Mouse (Mus musculus): ENCODE measurements around the gene Hmg20a. TPM values are rescaled to one million over a fixed set of nuclear protein-coding genes. Genes with fewer than 3 reads are reported as not detected.

Hmg20a gene
- total RNA-seq, 1 experiment from 2014 or later: 26.3 TPM

- peak; percentile 74; the same call in 1 of the 2 replicates for ATAC-seq (replicated peaks; ENCODE audit: low read depth, poor library complexity, severe bottlenecking)
Measured at GRCm38 (mm10) chr9:56437300-56437892, 19.0 kb downstream of the Hmg20a start.

GRCm38 (mm10) chr9:56439699-56440098, 21.3 kb downstream of the Hmg20a start:
- ATAC-seq (replicated peaks; ENCODE audit: low read depth, poor library complexity, severe bottlenecking): no peak

GRCm38 (mm10) chr9:56451570-56451969, 33.2 kb downstream of the Hmg20a start:
- ATAC-seq (replicated peaks; ENCODE audit: low read depth, poor library complexity, severe bottlenecking): no peak

GRCm38 (mm10) chr9:56453038-56453815, 34.8 kb downstream of the Hmg20a start:
- no peak for ATAC-seq (replicated peaks; ENCODE audit: low read depth, poor library complexity, severe bottlenecking)

GRCm38 (mm10) chr9:56456426-56456825, 38.0 kb downstream of the Hmg20a start:
- ATAC-seq (replicated peaks; ENCODE audit: low read depth, poor library complexity, severe bottlenecking): no peak

GRCm38 (mm10) chr9:56460987-56461386, 42.6 kb downstream of the Hmg20a start:
- ATAC-seq (replicated peaks; ENCODE audit: low read depth, poor library complexity, severe bottlenecking): no peak

GRCm38 (mm10) chr9:56462606-56463005, 44.2 kb downstream of the Hmg20a start:
- no peak for ATAC-seq (replicated peaks; ENCODE audit: low read depth, poor library complexity, severe bottlenecking)

- no peak for ATAC-seq (replicated peaks; ENCODE audit: low read depth, poor library complexity, severe bottlenecking)
Measured at GRCm38 (mm10) chr9:56463046-56463445, 44.6 kb downstream of the Hmg20a start.

- ATAC-seq (replicated peaks; ENCODE audit: low read depth, poor library complexity, severe bottlenecking): no peak
Measured at GRCm38 (mm10) chr9:56463686-56464515, 45.5 kb downstream of the Hmg20a start.

GRCm38 (mm10) chr9:56464863-56465654, 46.6 kb downstream of the Hmg20a start:
- ATAC-seq (replicated peaks; ENCODE audit: low read depth, poor library complexity, severe bottlenecking): peak; percentile 94

- no peak for ATAC-seq (replicated peaks; ENCODE audit: low read depth, poor library complexity, severe bottlenecking)
Measured at GRCm38 (mm10) chr9:56466251-56466650, 47.8 kb downstream of the Hmg20a start.

GRCm38 (mm10) chr9:56469656-56470055, 51.2 kb downstream of the Hmg20a start:
- ATAC-seq (replicated peaks; ENCODE audit: low read depth, poor library complexity, severe bottlenecking): no peak

GRCm38 (mm10) chr9:56470291-56470690, 51.9 kb downstream of the Hmg20a start:
- ATAC-seq (replicated peaks; ENCODE audit: low read depth, poor library complexity, severe bottlenecking): no peak

GRCm38 (mm10) chr9:56478975-56479647, 60.7 kb downstream of the Hmg20a start:
- ATAC-seq (replicated peaks; ENCODE audit: low read depth, poor library complexity, severe bottlenecking): no peak

- ATAC-seq (replicated peaks; ENCODE audit: low read depth, poor library complexity, severe bottlenecking): no peak
Measured at GRCm38 (mm10) chr9:56482623-56483022, 64.2 kb downstream of the Hmg20a start.

- no peak for ATAC-seq (replicated peaks; ENCODE audit: low read depth, poor library complexity, severe bottlenecking)
Measured at GRCm38 (mm10) chr9:56485423-56485822, 67.0 kb downstream of the Hmg20a start.

GRCm38 (mm10) chr9:56486158-56486557, 67.7 kb downstream of the Hmg20a start:
- no peak for ATAC-seq (replicated peaks; ENCODE audit: low read depth, poor library complexity, severe bottlenecking)

GRCm38 (mm10) chr9:56487651-56488050, 69.2 kb downstream of the Hmg20a start:
- no peak for ATAC-seq (replicated peaks; ENCODE audit: low read depth, poor library complexity, severe bottlenecking)

- ATAC-seq (replicated peaks; ENCODE audit: low read depth, poor library complexity, severe bottlenecking): no peak
Measured at GRCm38 (mm10) chr9:56492391-56492790, 74.0 kb downstream of the Hmg20a start.

All from common myeloid progenitor, adult 5-6 weeks (primary cell).